Mouse (Mus musculus) MEL (cell line): ENCODE data around the gene Ank2.

Experiments used
- CHD2 ChIP-seq: IDR thresholded peaks from 2 replicates; pipeline ENCODE4 v1.6.1; 2011; ENCODE audit warnings: low read length, improper control_type of control experiment
- CTCF ChIP-seq, 3 experiments: IDR thresholded peaks in 2 of 3; conservative IDR thresholded peaks in 1 of 3; 2 replicates each; pipeline ENCODE4 v1.5.1; 2011 to 2012; ENCODE audit warnings: low read length in 3 of 3, low read depth in 2 of 3, mild to moderate bottlenecking in 2 of 3, improper control_type of control experiment in 1 of 3, inconsistent platforms in 1 of 3, mixed read lengths in 1 of 3, moderate library complexity in 1 of 3; ENCODE audit not compliant: control insufficient read depth in 1 of 3, insufficient read depth in 1 of 3, poor library complexity in 1 of 3, severe bottlenecking in 1 of 3
- EP300 ChIP-seq, 2 experiments: IDR thresholded peaks; 2 replicates each; pipeline ENCODE4 v1.6.1; 2011; ENCODE audit warnings: improper control_type of control experiment in 2 of 2, low read length in 2 of 2, low read depth in 1 of 2, mild to moderate bottlenecking in 1 of 2
- GATA1 ChIP-seq: IDR thresholded peaks from 2 replicates; pipeline ENCODE4 v1.6.1; 2011; ENCODE audit warnings: low read depth, low read length, improper control_type of control experiment
- KAT2A ChIP-seq: conservative IDR thresholded peaks from 2 replicates; pipeline ENCODE4 v1.6.1; 2012; ENCODE audit warnings: low read depth, low read length, improper control_type of control experiment, inconsistent platforms
- MAZ ChIP-seq: IDR thresholded peaks from 2 replicates; pipeline ENCODE4 v1.6.1; 2012; ENCODE audit warnings: low read depth, mild to moderate bottlenecking, inconsistent platforms, low read length, improper control_type of control experiment
- MXI1 ChIP-seq: IDR thresholded peaks from 2 replicates; pipeline ENCODE4 v1.6.1; 2011; ENCODE audit warnings: mild to moderate bottlenecking, low read depth, low read length, improper control_type of control experiment
- POLR2A ChIP-seq, 2 experiments: IDR thresholded peaks; 2 replicates each; pipeline ENCODE4 v1.6.1; 2011 to 2012; ENCODE audit warnings: low read length in 2 of 2, mild to moderate bottlenecking in 2 of 2, control low read depth in 1 of 2, improper control_type of control experiment in 1 of 2, low read depth in 1 of 2, moderate library complexity in 1 of 2; ENCODE audit not compliant: control insufficient read depth in 1 of 2, insufficient read depth in 1 of 2, poor library complexity in 1 of 2
- USF1 ChIP-seq: IDR thresholded peaks from 2 replicates; pipeline ENCODE4 v1.6.1; 2014; ENCODE audit warnings: low read depth, mild to moderate bottlenecking, inconsistent platforms, low read length, improper control_type of control experiment, moderate library complexity

DNA sequence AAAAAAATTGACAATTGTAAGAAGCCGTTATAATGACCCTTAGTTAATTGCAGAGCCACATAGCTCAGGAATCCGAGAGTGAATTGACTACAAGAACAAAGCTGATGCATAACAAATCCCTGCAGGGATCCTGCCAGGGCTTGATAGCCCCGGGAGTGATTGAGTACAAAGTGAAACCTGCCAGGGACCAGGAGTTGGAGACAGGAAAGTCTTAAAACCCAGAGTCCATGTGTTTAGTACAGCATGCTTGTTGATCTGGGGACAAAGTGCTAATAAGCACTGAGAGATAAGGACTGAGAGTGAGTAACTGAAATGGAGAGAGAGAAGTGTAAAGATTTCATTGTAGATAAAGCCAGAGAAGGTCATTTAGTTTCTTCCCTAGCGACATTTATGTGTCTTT lies 31.1 kb upstream of the Ank2 start:
- TF ChIP-seq KAT2A (no peak), CTCF (IDR thresholded peaks at IDR 0.05 in 2 of 3, conservative IDR thresholded peaks at IDR 0.05 in 1 of 3; ENCODE audit: control insufficient read depth in 1 of 3, insufficient read depth in 1 of 3, low read depth in 2 of 3, low read length in 3 of 3, poor library complexity in 1 of 3, severe bottlenecking in 1 of 3) (no peak), MXI1 (no peak), CHD2 (no peak), EP300 (IDR thresholded peaks at IDR 0.05; ENCODE audit: low read depth in 1 of 2, low read length in 2 of 2) (no peak), MAZ (no peak), USF1 (no peak), GATA1 (peak; percentile 20; the same call in 1 of the 2 replicates), POLR2A (IDR thresholded peaks at IDR 0.05; ENCODE audit: control insufficient read depth in 1 of 2, insufficient read depth in 1 of 2, low read depth in 1 of 2, low read length in 2 of 2, poor library complexity in 1 of 2) (no peak)
